Mouse (Mus musculus) forebrain, postnatal 0 days (tissue): ENCODE measurements around the gene Nectin2. TPM values are rescaled to one million over a fixed set of nuclear protein-coding genes. Genes with fewer than 3 reads are reported as not detected.

Experiments used
- ATAC-seq: fragments of 200-750 bp; cut with Nextera tagmentation; 2 replicates; pipeline ENCODE4 v1.8.0; 2017; ENCODE audit warnings: mild to moderate bottlenecking, moderate library complexity
- DNase-seq: peaks from one replicate; pipeline ENCODE4 v3.0.0-alpha.2; 2015
- H3K27ac ChIP-seq: fragments of 300-500 bp; sonication (generic); 2 replicates; pipeline ENCODE4 v1.5.1; 2014; ENCODE audit warnings: low read depth, mild to moderate bottlenecking, antibody characterized with exemption, low read length, moderate library complexity, mixed read lengths
- H3K27me3 ChIP-seq: fragments of 300-500 bp; sonication (generic); 2 replicates; pipeline ENCODE4 v1.6.1; 2014; ENCODE audit warnings: mild to moderate bottlenecking, low read length, mixed read lengths; ENCODE audit not compliant: insufficient read depth
- H3K36me3 ChIP-seq: fragments of 300-500 bp; sonication (generic); 2 replicates; pipeline ENCODE4 v1.6.1; 2014; ENCODE audit warnings: mild to moderate bottlenecking, moderate library complexity; ENCODE audit not compliant: insufficient read depth
- H3K4me1 ChIP-seq: fragments of 300-500 bp; sonication (generic); 2 replicates; pipeline ENCODE4 v1.6.1; 2014; ENCODE audit warnings: antibody characterized with exemption; ENCODE audit not compliant: insufficient read depth
- H3K4me2 ChIP-seq: fragments of 300-500 bp; sonication (generic); 2 replicates; pipeline ENCODE4 v1.6.1; 2014; ENCODE audit warnings: low read depth, mild to moderate bottlenecking, moderate library complexity
- H3K4me3 ChIP-seq: fragments of 300-500 bp; sonication (generic); 2 replicates; pipeline ENCODE4 v1.5.1; 2014; ENCODE audit warnings: low read depth, low read length, mixed read lengths
- H3K9ac ChIP-seq: fragments of 300-500 bp; sonication (generic); 2 replicates; pipeline ENCODE4 v1.6.1; 2014; ENCODE audit warnings: mild to moderate bottlenecking
- H3K9me3 ChIP-seq: fragments of 300-500 bp; sonication (generic); 2 replicates; pipeline ENCODE4 v1.6.1; 2016; ENCODE audit warnings: low read length
- CTCF ChIP-seq: sonication (generic); IDR thresholded peaks from 2 replicates; pipeline ENCODE4 v1.5.1; 2016; ENCODE audit warnings: antibody characterized with exemption, control low read depth, low read depth
- WGBS: fragments of 180-500 bp; shearing (Covaris S2); extraction: QIAGEN DNeasy Blood & Tissue Kit; methylation state at CpG from one replicate; pipeline ENCODE4 v1.1.7; 2014; 5-methylcytosine and 5-hydroxymethylcytosine counted together
- polyA plus RNA-seq: library from polyadenylated mRNA; unstranded; fragments of >200 nt; fragmentation: Nextera tagmentation; extraction: Ambion mirVana; gene quantifications from 2 replicates; pipeline ENCODE4 v1.2.1, GENCODE M21; 2015
- total RNA-seq: library from RNA; depleted of rRNA; stranded (reverse); fragments of >200 nt; gene quantifications from 2 replicates; pipeline ENCODE4 v1.2.3, GENCODE M21; 2014; rRNA removed

The Nectin2 gene
- total and polyA plus RNA-seq, 2 experiments from 2014 or later, result 44.7 to 48.7 TPM

DNA sequence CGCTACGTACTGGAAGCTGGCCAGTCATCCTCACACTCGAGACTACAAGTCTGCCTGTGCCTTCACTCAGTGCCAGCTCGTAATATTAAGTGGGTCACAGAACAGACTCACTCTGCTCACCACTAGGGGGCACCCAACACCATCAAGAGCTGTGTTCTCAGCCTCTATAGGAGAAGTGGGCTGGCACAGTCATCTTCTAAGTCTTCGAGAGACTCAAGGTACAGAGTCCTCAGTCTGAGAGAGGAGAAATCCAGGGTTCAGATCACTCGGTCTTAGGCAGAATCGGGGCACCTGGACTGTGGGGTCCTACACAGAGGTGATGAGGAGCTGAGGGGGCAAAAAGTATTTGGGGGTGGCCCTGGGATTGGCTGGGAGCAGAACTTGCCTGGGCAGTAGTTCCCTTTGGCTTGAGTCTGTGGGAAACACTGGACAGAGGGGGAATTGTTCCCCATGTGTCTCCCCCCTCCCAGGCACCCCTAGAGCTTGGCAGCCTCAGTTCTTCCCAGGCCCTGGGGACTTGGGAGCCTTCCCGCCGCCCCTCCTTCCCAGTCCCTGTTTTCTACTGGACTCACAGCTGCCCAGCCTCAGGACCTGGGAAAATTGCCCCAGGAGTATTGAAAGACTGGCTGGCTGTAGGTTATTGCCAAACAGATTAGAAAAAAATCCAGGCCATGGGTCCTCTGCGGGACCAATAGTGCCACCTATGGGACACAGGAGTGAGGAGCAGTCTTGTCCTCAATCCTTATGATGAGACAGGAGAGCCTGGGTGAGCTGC, 81.1 kb downstream of the Nectin2 start:
- H3K36me3 ChIP-seq, result no peaks in the 10 kb centered on the region
- peak; percentile 96 for TF ChIP-seq CTCF
- ATAC-seq, result peak; percentile 77
- peak; percentile 92 for DNase-seq
- WGBS, result 3% methylated on average over 10 of the region's 10 CpGs
- H3K27ac ChIP-seq, result peak overlapping the region; percentile 80
- H3K4me1 ChIP-seq, result no peaks in the 10 kb centered on the region
- no peak overlapping the region for H3K9ac ChIP-seq
- H3K4me3 ChIP-seq, result no peak overlapping the region
- H3K9me3 ChIP-seq, result no peaks in the 10 kb centered on the region
- H3K4me2 ChIP-seq, result peak overlapping the region; percentile 27; the same call in 1 of the 2 replicates
- H3K27me3 ChIP-seq, result no peaks in the 10 kb centered on the region

- Histone ChIP-seq H3K27ac (no peak overlapping the region), H3K9me3 (no peaks in the 10 kb centered on the region), H3K36me3 (peaks cover 5% of the 10 kb centered on the region; the same call in 1 of the 2 replicates), H3K4me1 (peaks cover 10% of the 10 kb centered on the region), H3K9ac (no peak overlapping the region), H3K4me3 (no peak overlapping the region), H3K4me2 (no peak overlapping the region), H3K27me3 (no peaks in the 10 kb centered on the region)
- ATAC-seq (no peak), DNase-seq (no peak)
- TF ChIP-seq CTCF, result no peak
- WGBS, result 87% methylated on average over 2 of the region's 2 CpGs
These were observed 82.8 kb downstream of the Nectin2 start for GRCm38 (mm10) chr7:19667434-19667833.

- H3K4me2 ChIP-seq, result no peak overlapping the region
- H3K36me3 ChIP-seq, result peaks cover 10% of the 10 kb centered on the region; the same call in 1 of the 2 replicates
- H3K9ac ChIP-seq, result no peak overlapping the region
- no peaks in the 10 kb centered on the region for H3K9me3 ChIP-seq
- peaks cover 10% of the 10 kb centered on the region for H3K4me1 ChIP-seq
- 68% methylated on average over 3 of the region's 3 CpGs for WGBS
- peak; percentile 20; the same call in 1 of the 2 replicates for TF ChIP-seq CTCF
- no peaks in the 10 kb centered on the region for H3K27me3 ChIP-seq
- no peak overlapping the region for H3K4me3 ChIP-seq
- DNase-seq, result peak; percentile 5
- H3K27ac ChIP-seq, result no peak overlapping the region
- ATAC-seq, result no peak
These were observed 83.5 kb downstream of the Nectin2 start for GRCm38 (mm10) chr7:19666750-19667149.

Other genes with a start within 250 kb of the Nectin2 start
- gene Bloc1s3, start 242.1 kb downstream of the Nectin2 start, total RNA-seq, result 17.3 and 17.8 TPM in 2 replicates
- 4.5 and 5.1 TPM in 2 replicates for gene Bloc1s3, start 242.1 kb downstream of the Nectin2 start, polyA plus RNA-seq
- 28.5 and 28.8 TPM in 2 replicates for gene Trappc6a, start 242.1 kb downstream of the Nectin2 start, total RNA-seq
- gene Trappc6a, start 242.1 kb downstream of the Nectin2 start, polyA plus RNA-seq, result 38.7 and 38.8 TPM in 2 replicates
- 2.0 and 3.4 TPM in 2 replicates for gene Nkpd1, start 232.6 kb downstream of the Nectin2 start, total RNA-seq
- gene Nkpd1, start 232.6 kb downstream of the Nectin2 start, polyA plus RNA-seq, result 1.1 and 2.3 TPM in 2 replicates
- gene Ppp1r37, start 187.4 kb downstream of the Nectin2 start, total RNA-seq, result 86.4 and 87.8 TPM in 2 replicates
- 23.4 and 27.2 TPM in 2 replicates for gene Ppp1r37, start 187.4 kb downstream of the Nectin2 start, polyA plus RNA-seq
- 0.31 and 1.2 TPM in 2 replicates for gene Zfp296, start 173.2 kb downstream of the Nectin2 start, total RNA-seq
- gene Zfp296, start 173.2 kb downstream of the Nectin2 start, polyA plus RNA-seq, result 0.09 and 0.16 TPM in 2 replicates
- 38.2 and 56.4 TPM in 2 replicates for gene Gemin7, start 172.9 kb downstream of the Nectin2 start, total RNA-seq
- 145 and 148 TPM in 2 replicates for gene Gemin7, start 172.9 kb downstream of the Nectin2 start, polyA plus RNA-seq
- gene Clasrp, start 146.0 kb downstream of the Nectin2 start, total RNA-seq, result 56.0 and 89.0 TPM in 2 replicates
- gene Clasrp, start 146.0 kb downstream of the Nectin2 start, polyA plus RNA-seq, result 50.1 and 56.8 TPM in 2 replicates
- 6.5 and 6.9 TPM in 2 replicates for gene Relb, start 121.0 kb downstream of the Nectin2 start, total RNA-seq
- gene Relb, start 121.0 kb downstream of the Nectin2 start, polyA plus RNA-seq, result 4.5 and 5.4 TPM in 2 replicates
- 93.2 and 109 TPM in 2 replicates for gene Clptm1, start 85.5 kb downstream of the Nectin2 start, total RNA-seq
- 111 and 136 TPM in 2 replicates for gene Clptm1, start 85.5 kb downstream of the Nectin2 start, polyA plus RNA-seq
- gene Apoc2, start 72.5 kb downstream of the Nectin2 start, total RNA-seq, result 0.86 TPM in 1 of 2 replicates, not detected in the other
- gene Apoc2, start 72.5 kb downstream of the Nectin2 start, polyA plus RNA-seq, result 0.50 TPM in 1 of 2 replicates, not detected in the other
- gene Gm44805, start 69.1 kb downstream of the Nectin2 start, total RNA-seq, result not detected in 2 replicates
- gene Gm44805, start 69.1 kb downstream of the Nectin2 start, polyA plus RNA-seq, result not detected in 2 replicates
- not detected in 2 replicates for gene Apoc4, start 69.0 kb downstream of the Nectin2 start, total RNA-seq
- not detected in 2 replicates for gene Apoc4, start 69.0 kb downstream of the Nectin2 start, polyA plus RNA-seq
- gene Apoc1, start 57.8 kb downstream of the Nectin2 start, total RNA-seq, result 2.1 and 5.3 TPM in 2 replicates
- gene Apoc1, start 57.8 kb downstream of the Nectin2 start, polyA plus RNA-seq, result 3.0 and 5.5 TPM in 2 replicates
- 1,116 and 1,436 TPM in 2 replicates for gene Apoe, start 51.3 kb downstream of the Nectin2 start, total RNA-seq
- gene Apoe, start 51.3 kb downstream of the Nectin2 start, polyA plus RNA-seq, result 1,283 and 1,495 TPM in 2 replicates
- gene Tomm40, start 35.0 kb downstream of the Nectin2 start, total RNA-seq, result 98.9 and 113 TPM in 2 replicates
- gene Tomm40, start 35.0 kb downstream of the Nectin2 start, polyA plus RNA-seq, result 146 and 147 TPM in 2 replicates
- 12.2 and 19.5 TPM in 2 replicates for gene Bcam, start 20.5 kb upstream of the Nectin2 start, total RNA-seq
- gene Bcam, start 20.5 kb upstream of the Nectin2 start, polyA plus RNA-seq, result 10.9 and 12.7 TPM in 2 replicates
- 0.38 and 1.1 TPM in 2 replicates for gene Cblc, start 46.3 kb upstream of the Nectin2 start, total RNA-seq
- 0.67 and 0.84 TPM in 2 replicates for gene Cblc, start 46.3 kb upstream of the Nectin2 start, polyA plus RNA-seq
- gene Bcl3, start 72.3 kb upstream of the Nectin2 start, total RNA-seq, result 0.43 and 0.77 TPM in 2 replicates
- gene Bcl3, start 72.3 kb upstream of the Nectin2 start, polyA plus RNA-seq, result 0.28 and 0.86 TPM in 2 replicates
- gene Gm19345, start 101.5 kb upstream of the Nectin2 start, total RNA-seq, result 32.4 and 33.3 TPM in 2 replicates
- 14.6 and 16.4 TPM in 2 replicates for gene Gm19345, start 101.5 kb upstream of the Nectin2 start, polyA plus RNA-seq
- gene Ceacam16, start 110.8 kb upstream of the Nectin2 start, total RNA-seq, result not detected in 2 replicates
- 0.53 and 0.84 TPM in 2 replicates for gene Ceacam16, start 110.8 kb upstream of the Nectin2 start, polyA plus RNA-seq
- gene Ceacam19, start 137.5 kb upstream of the Nectin2 start, total RNA-seq, result not detected in 2 replicates
- not detected in 2 replicates for gene Ceacam19, start 137.5 kb upstream of the Nectin2 start, polyA plus RNA-seq
- 12.0 and 12.8 TPM in 2 replicates for gene Pvr, start 170.7 kb upstream of the Nectin2 start, total RNA-seq
- gene Pvr, start 170.7 kb upstream of the Nectin2 start, polyA plus RNA-seq, result 4.2 and 6.1 TPM in 2 replicates
- not detected in 2 replicates for gene Igsf23, start 200.3 kb upstream of the Nectin2 start, total RNA-seq
- not detected in 2 replicates for gene Igsf23, start 200.3 kb upstream of the Nectin2 start, polyA plus RNA-seq
- gene Ceacam20, start 214.9 kb upstream of the Nectin2 start, total RNA-seq, result not detected in 2 replicates
- not detected in 2 replicates for gene Ceacam20, start 214.9 kb upstream of the Nectin2 start, polyA plus RNA-seq
- not detected in 2 replicates for gene Nlrp9b, start 241.0 kb upstream of the Nectin2 start, total RNA-seq
- not detected in 2 replicates for gene Nlrp9b, start 241.0 kb upstream of the Nectin2 start, polyA plus RNA-seq